Mouse (Mus musculus) embryo, embryonic 11.5 days (tissue): ENCODE results near the gene Sh3bp5l.
"Not testable (repeated sequence)": the region's sequence is repeated elsewhere in the genome, so short reads cannot be mapped to it uniquely, and the experiment has no call there.

Experiments
- DNase-seq: peaks from one replicate; pipeline ENCODE4 v3.0.0-alpha.2; 2012; ENCODE audit warnings: low read depth, low spot score

The Sh3bp5l gene

DNA sequence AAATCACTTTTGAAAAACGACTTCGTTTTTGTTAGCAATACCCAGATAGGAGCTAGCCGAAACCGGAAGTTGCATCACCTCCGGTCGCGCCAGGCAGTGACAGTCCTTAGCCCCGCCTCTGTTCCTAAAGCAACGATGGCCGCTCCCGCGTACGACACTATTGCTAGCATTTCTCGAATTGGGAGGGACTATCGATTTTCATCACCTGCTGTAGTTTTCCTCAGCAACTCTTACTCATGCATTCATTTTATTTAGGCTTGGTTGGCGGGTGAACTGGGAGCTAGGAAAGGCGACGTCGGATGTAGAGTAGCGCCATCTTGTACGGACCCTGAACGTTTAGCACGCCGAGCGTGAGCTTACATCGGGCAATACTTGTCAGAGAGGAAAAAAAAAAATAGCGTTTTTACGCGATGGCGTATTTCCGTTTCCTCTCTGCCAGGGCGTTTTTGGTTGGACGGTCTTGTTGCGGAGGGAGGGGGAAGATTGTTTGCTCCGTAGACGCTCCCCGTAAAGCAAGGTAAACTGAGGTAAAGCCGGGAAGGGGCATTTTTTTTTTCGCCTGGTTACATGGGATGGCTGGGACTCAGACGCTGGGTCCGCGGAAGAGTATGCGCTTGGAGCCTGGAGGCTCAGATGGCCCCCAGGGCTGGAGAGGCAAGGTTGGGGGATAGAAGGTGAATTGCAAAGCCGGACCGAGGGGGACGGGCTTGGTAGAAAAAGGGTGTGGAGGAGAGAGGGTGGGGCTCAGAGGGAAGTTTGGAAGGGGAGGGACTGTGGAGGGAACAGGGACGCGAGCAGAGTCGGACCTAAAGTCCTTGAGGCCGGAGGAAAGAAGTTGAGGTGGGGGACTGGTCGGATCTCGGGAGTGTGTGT is at the start of gene Sh3bp5l, which contains the start of gene Zfp672:
TSS of gene Sh3bp5l (plus strand) at position 449 of the 873 bp plus-strand sequence.
TSS of gene Zfp672 (minus strand) at position 64 of the 873 bp plus-strand sequence.
- peak; percentile 85 for DNase-seq

DNA sequence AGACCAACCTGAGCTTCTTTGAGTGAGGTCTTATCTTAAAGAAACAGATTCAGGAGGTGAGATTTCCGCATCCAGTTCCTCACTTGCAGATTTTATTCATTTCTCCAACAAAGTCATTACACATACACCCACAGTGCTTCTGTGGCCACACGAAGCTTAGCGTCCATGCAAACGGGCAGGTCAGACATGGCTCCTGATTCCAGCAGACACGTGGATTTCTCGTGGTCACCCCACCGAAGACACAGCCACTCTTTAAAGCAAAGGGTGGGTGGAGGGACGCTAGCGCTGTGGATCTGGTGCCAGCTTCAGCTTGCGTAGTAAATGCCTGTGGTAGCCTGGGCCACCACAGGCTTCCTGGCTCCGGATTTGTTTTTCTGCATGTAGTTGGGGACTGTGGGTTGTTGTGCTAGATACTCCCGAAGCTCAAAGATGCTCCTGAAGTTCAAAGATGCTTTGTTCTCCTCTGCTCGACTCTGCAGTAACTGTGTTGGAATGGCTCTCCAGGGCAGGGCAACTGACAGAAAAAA is 48.5 kb upstream of the Sh3bp5l start:
- DNase-seq, result no peak

DNA sequence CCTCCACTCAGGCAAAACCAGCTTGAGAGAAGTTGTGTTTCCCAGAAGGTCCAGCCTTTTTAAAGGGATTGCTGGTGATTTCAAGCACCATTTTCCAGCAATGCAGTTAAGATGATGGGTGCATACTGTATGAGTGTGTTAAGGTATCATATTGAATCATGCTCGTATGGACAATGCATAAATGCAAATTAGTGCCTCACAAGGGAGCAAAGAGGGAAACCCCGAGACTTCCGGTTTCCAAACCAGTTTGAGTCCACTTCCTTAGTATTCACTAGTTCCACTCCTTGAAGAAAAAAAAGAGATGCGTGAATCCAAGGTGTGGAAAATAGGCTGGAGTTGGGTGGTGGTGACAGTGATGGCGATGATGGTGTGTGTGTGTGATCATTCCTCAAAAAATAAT is 48.0 kb upstream of the Sh3bp5l start:
- no peak for DNase-seq

DNA sequence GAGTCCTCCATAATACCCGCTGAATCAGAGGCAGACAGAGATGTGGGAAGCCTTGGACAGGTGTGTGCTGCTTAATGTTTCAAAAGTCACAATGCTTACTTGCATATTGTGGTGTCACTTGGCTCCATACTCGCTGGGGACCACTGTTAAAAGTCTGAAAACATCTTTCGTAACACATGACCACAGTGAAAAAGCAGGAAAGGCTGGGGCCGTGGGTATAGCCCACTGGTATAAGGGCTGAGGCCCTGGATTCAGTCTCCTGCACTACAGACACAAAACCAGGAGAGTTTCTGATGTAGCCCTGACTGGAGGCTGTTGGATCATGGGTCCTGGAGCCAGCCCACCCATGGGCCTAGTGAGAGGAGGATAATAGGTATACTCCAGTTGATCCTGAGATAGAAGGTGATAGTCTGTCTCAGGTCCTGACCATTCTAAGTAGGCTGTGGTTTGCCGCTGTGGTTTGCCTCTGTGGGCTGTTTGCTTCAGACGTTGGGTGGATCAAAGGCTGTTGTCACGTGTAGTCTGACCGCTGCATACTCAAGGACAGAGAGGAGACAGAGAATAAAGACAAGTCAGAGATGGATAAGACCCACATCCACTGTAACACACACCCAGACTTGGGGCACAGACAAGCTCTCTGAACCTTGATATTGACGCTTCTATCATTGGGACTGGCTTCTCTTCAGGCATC is 40.4 kb upstream of the Sh3bp5l start:
- DNase-seq, result no peak

DNA sequence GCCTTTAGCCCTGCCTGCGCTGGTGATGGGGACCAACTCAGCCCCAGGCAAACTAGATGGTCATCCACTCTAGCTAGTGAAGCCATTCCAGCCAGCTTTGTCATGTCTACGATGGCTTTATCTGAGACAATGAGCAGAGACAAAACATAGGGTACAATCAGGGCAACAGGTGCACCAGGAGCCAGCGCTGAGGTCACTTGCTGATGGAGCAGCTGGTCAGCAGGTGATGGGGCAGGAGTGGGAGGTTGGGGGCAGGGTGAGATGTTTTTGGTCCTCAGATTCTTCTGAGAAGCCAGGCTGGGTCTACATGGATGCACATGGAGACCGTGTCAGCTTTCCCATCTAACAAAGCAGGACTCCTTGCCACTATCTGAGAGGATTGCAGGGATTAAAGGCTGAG is 39.7 kb upstream of the Sh3bp5l start:
- no peak for DNase-seq

DNA sequence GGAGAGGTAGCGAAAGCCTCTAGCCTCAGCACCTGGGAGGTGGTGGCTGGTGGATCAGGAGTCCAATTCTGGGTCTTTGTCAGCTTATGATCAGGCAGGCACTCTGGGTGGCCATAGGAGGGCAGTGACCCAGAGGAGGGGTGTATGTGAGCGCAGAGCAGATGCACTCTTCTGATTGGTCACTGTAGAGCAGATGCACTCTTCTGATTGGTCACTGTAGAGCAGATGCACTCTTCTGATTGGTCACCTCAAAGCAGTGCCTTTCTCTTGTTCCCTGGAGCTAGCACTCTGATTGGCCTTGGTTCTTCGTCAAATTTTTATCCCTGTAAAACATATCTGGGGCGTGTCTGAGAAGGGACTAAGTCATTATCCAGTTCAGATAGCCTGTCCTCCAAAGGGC is 37.7 kb upstream of the Sh3bp5l start:
- no peak for DNase-seq

DNA sequence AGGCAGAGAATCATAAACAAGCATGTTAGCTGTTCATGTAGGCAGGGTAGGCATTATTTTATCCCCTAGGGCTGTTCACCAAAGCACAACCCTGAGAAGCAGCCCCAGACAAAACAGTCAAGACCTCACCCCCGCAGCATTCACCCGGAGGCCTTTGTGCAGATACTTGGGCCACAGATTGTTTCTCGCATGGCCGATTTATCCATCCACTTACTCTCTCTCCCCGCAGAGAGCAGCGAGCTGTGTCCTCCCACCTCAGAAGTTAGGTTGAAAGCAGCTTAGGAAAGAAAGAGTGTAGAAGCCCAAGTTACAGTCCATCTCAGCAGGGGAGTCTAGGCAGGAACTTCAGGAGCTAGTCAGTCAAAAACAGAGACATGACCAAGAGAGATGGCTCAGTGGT is 33.1 kb upstream of the Sh3bp5l start:
- no peak for DNase-seq

DNA sequence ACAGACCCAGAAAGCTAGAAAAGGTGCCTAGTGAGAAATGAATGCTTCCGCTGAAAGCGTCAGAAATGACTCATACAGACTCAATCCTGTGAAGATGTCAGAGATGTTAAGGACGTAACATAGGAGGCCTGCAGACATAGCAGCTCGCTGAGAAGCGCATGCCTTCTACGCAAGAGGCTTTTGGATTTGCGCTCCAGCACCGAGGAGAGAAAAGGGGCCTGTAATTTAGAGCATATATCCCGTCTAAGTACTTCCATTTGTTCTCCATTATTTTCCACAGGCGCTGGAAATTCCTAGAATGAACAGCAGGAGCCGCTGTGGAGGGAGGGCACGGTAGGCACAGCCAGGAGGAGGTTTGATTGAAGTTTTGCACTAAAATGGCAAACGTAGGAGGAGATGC is 29.5 kb upstream of the Sh3bp5l start:
- DNase-seq, result peak; percentile 38

DNA sequence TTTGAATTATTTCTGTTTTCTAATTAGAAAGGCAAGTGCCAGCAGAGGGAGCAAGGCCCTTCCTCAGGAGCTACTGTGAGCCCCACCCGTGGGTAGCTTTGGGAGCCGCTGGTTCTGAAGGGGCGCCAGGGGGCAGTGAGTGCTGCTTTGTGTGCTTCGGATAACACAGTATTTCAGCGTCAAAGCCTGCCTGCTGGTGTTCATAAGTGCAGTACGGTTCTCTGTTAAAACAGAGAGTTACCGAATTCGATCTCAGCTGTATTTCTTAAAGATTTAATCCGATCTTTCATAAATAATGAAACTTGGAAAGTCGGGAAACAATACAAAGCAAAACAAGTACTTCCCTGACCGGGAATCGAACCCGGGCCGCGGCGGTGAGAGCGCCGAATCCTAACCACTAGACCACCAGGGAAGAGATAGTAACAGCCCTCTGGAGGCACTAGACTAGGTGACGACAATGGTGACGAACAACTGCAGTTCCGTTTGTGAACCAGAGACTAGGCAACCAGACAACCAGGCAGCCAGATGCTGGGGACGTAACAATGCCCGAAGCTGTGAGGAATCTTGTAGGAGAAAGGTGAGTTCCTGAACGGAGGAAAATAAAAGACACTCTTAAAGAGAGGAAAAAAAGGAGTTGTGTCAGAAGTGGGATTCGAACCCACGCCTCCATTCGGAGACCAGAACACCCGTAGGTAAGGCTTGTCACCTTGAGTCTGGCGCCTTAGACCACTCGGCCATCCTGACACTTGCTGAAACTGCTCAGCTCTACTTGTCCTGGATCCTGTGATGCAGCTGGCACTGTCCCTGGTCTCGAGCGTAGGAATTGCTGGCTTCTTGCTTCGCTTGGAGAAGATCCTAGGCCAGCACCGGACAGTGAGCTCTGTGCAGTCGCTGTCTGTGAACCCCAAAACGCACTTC is 28.4 kb upstream of the Sh3bp5l start:
- DNase-seq, result peak; percentile 97

DNA sequence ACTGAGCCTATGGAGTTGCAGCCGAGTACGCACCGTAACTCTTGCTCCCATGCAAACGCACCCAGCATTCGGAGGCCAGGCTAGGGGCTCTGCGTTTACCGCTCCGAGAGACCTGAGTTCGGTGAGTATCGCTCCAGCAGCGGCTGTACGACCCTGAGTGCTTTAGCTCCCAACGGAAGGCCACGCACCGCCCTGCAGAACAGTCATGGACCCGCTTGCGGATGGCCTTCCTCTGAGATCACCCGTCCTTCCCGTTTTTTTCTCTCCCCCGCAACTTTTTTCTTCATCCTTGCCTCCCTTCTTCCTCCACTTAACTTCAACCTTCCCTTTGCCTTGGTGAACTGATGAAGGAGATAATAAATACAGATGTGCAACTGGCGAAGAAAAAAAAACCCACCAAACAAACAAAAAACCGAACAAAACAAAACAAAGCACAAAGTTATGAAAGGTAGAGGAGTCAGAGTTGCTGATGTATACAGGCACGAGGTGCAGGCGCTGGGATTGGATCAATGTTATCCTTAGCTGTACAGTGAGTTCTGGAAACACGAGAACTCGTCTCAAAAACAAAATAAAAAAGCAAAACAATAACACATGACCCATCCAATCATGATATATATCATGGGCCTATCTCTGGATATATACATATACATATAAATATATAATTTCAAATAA is 27.6 kb upstream of the Sh3bp5l start:
- DNase-seq, result no peak

DNA sequence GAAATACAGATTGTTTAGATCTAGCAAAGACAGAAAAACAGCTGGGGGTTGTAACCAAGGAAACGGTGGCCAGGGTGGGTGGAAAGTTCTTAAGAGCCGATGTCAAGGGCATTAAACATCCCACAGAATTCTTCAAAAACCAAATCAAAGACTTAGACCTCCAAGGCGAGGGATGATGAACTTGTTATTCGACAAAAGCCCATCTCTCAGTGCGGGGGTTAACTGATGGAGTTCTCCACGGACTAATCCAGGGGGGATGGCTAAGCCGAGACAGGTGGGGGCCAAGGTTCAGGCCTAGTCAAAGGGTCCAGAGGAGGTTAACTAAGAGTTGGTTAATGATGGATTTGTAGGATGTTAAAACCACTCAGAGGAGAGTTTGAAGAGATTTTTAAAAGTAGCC is 26.9 kb upstream of the Sh3bp5l start:
- DNase-seq, result no peak

DNA sequence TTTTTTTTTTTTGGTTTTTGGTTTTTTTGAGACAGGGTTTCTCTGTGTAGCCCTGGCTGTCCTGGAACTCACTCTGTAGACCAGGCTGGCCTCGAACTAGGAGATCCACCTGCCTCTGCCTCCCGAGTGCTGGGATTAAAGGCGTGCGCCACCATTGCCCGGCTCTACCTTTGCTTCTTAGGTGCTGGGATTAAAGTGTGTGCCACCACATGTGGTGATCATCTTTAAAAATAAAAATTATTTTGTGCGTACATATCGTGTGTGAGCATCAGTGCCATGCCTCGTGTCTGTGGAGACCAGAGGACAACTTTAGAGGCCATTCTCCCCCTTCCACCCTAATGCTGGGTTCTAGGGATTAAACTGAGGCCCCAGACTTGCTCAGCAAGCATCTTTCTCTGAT is 25.2 kb upstream of the Sh3bp5l start:
- DNase-seq, result not testable (repeated sequence)

DNA sequence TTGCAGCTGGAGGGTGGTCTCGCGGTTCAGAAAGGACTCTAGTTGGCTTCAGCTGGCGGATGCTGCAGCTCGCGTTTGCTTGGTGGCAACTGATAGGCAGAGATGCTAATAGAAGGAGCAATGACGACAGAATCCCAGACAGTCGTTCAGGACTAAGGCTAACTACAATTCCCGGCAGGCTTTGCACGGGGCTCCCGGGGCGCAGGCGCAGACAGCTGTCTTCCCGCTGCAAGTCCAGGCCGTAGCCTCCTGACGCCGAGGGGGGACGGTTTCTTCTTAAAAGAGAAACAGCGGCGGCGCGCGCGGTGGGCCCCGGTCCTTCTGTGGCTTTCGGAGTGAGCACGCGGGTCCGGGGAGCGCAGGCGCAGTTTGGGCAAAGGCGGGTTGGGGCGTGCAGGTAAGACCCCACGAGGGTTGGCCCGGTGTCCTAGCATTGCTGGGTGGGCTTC is 23.6 kb upstream of the Sh3bp5l start, which contains the start of gene Zfp692:
TSS of gene Zfp692 (plus strand) at position 210 of the 449 bp plus-strand sequence.
- DNase-seq, result peak; percentile 91

DNA sequence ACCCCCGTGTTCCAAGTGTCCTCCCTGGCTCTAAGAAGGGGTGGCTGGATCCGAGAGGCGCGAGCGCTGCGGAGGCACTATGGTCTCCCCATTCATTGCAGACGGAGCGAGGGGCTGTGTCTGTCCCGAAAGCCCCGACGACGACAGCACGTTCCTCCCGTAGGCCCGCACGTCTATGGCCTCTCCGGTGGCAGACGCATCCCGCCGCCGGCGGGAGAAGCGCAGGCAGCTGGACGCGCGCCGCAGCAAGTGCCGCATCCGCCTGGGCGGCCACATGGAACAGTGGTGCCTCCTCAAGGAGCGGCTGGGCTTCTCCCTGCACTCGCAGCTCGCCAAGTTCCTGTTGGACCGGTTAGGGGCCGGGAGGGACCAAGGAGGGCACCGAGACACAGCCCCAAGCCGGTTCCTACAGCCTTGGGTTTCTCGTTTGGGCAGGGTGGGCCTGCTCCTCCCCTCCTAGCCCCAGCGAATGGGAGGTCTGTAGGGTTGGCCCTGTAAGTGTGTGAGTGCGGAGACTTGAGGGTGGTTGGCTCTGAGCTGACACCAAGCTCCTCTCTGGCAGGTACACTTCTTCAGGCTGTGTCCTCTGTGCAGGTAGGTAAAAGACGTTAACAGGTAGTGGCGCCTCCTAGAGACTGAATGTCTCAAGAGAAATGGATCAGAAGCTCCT is 23.0 kb upstream of the Sh3bp5l start:
- no peak for DNase-seq

DNA sequence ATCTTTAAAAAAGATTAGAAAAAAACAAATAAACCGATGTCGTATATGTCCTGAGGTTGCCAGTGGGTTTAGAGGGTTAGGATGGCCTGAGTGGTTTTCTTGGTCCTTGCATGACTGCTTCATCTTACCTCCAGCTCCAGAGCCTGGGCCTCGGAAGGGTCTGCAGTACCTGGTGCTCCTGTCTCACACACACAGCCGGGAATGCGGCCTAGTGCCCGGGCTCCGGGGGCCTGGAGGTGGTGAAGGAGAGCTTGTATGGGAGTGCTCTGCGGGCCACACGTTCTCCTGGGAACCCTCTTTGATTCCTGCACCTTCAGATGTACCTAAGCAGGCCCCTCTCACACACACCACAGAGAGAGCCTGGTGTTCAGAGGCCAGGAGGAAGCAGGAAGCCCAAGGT is 21.9 kb upstream of the Sh3bp5l start:
- DNase-seq, result no peak

DNA sequence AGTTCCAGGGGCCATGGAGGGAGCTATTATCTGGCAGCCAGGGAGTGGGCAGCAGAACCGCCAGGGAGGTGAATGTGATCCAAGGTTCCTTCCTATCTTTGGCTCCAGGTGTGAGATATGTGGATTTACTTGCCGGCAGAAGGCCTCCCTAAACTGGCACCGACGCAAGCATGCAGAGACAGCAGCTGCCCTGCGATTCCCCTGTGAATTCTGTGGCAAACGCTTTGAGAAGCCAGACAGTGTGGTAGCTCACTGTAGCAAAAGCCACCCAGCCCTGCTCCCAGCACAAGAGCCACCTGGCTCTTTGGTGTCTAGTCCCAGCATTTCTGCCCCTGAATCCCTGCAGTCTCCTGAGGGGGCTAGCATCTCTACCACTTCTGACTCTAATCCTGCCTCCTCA is 16.5 kb upstream of the Sh3bp5l start:
- no peak for DNase-seq

DNA sequence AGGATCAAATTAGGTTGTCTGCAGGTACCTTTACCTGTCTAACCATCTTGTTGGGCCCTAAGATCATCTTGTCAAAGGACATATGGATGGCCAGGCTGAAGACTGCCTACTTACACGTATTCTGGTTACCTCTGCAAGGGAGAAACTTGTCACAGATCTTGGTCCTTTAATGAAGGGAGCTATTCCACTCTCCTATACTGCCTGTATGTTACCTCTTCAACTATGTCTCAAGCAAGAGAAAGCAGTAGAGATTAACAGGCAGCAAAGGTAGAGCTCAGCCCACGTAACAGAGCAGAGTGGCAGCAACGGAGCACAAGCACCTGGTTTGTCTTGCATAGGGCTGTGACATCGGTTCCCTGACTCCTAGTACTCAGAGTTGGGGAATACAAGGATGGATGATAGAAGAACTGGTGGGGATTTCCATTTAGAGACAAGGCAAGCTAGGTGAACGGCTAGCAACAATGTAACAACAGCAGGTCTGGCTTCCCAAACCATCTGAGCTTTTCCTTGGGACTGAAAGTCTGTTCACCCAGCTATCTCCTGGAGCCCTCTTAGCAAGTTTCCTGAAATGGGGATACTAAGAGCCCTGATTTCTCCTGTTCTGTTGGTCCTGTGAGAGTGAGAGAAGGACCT is 14.9 kb upstream of the Sh3bp5l start:
- no peak for DNase-seq

DNA sequence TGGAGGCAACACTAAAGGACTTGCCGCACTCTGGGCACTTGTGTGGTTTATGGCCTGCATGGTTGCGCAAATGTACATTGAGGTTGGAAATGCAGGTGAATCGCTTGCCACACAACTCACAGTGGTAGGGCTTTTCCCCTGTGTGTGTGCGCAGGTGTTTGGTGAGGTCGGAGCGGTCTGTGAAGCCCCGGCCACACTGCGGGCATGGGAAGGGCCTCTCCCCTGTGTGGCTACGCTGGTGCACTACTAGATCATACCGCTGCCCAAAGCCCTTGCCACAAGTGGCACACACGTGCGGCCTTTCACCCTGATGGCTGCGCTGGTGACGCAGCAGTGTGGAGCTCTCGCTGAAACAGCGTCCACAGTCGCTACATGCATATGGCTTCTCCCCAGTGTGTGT is 14.2 kb upstream of the Sh3bp5l start:
- DNase-seq, result no peak

DNA sequence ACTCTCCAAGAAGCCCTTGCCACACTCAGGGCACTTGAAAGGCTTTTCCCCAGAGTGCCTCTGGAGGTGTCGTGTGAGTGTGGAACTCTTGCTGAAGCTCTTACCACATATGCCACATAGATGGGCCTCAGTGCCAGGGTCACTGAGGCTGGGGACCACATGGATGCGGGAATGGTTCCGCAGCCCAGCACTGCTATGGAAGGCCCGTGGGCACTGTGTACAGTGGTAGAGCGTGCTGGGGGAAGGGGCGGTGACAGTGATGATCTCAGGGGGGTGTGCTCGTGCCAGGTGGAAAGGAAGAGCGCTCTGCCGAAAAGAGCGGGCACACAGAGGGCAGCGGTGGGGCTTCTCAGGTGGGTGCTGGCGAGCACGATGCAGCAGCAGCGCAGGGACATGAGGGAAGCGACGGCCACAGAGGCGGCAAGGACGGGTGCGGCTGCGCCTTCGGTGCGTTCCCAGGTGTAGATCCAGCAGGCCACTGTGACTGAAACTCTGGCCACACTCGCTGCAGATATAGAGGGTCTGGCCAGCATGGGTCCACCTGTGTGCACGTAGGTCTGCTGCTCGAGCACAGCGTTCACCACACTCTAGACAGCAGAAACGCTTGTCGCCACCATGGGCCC is 13.6 kb upstream of the Sh3bp5l start:
- no peak for DNase-seq
